Mouse (Mus musculus) brain, embryonic 14.5 days (tissue): Measurements from ENCODE around the gene Tbxa2r. TPM values are rescaled to one million over a fixed set of nuclear protein-coding genes. Genes with fewer than 3 reads are reported as not detected.
A peak's percentile ranks its signal among the peaks of the same experiment; 100 is the strongest.

ENCODE experiments used
- DNase-seq: peaks from one replicate; pipeline ENCODE4 v3.0.0-alpha.2; 2011; ENCODE audit warnings: low read depth
- CTCF ChIP-seq: fragments of 200-500 bp; IDR thresholded peaks from 2 replicates; pipeline ENCODE4 v1.5.1; 2012; ENCODE audit warnings: inconsistent platforms, mild to moderate bottlenecking, moderate library complexity, borderline replicate concordance; ENCODE audit not compliant: insufficient read depth, insufficient read length; ENCODE audit errors: extremely low read depth
- POLR2A ChIP-seq: fragments of 200-500 bp; IDR thresholded peaks from 2 replicates; pipeline ENCODE4 v1.6.1; 2012; ENCODE audit warnings: mild to moderate bottlenecking, inconsistent platforms, borderline replicate concordance; ENCODE audit not compliant: poor library complexity, insufficient read depth, insufficient read length, severe bottlenecking; ENCODE audit errors: extremely low read depth
- polyA plus RNA-seq: library from polyadenylated mRNA; depleted of rRNA; stranded (reverse); fragments of >200 nt; gene quantifications from 2 replicates; pipeline ENCODE4 v1.2.3, GENCODE M21; 2012

Tbxa2r gene
- polyA plus RNA-seq, 1 experiment = 5.3 TPM

DNA sequence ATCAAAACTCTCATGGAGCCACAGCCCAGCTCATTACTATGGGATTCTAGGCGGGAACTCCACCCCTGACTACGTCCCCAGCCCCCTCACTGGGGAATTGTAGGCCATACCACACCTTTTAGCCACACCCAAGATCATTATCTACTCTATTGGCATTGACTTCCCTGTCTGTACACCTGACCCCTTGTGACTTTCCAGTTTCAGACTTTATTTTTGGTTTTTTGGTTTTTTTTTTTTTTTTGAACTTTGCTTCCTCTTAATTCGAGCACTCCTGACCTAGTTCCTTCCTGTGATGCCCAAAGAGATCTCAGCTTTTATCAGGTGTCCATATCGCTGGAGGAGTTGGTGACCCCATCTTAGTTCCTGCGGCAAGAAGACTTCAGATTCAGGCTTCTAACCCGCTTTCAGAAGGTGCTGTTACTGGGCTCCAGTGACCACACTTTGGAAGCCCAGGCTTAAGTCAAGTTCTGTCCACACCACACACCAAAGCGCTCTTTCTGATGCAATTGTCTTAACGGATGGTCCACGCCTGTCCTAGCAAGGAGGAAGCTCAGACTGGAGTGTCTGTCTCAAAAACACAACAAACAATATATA is 36.9 kb upstream of the Tbxa2r start, which contains the start of gene Tjp3:
Gene Tjp3, minus strand, starts transcription at position 71 of the 594 bp plus-strand sequence.
- DNase-seq = no peak
- TF ChIP-seq CTCF (no peak), POLR2A (no peak)

DNA sequence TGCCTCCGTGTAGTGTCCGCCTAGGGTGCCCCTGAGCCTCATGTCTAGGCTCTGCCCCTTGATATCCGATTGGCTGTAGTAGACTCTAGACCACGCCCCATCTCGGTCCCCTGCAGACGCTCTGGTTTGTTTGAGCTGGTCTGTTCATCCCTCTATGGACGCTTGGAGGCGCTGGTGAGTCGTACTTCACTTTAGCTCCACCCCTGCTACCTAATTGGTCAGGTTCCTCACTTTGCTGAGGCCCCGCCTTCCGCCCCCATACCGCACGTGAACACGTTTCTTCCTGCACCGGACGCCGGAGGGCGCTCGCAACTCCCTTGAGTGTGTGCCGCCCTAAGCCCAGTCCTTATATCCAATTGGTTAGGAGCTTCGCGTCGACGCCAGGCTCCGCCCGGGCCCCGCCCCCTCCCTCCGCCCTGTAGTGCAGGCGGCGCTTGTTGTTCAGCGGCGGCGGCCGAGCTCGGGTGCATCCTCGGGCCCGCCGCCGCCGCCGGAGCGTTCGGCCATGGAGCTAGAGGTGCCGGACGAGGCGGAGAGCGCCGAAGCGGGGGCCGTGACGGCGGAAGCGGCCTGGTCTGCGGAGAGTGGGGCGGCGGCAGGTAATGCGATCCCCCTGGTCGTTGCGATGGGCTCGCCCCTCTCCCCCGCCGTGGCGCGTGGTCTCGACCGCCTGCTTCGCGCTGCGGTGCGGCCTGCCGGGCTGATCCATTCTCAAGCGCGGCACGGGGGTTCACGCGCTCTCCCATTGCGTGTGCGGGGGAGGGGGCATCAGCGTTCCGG is 35.8 kb upstream of the Tbxa2r start, which contains the start of gene Pip5k1c:
Gene Pip5k1c, plus strand, starts transcription at position 410 of the 780 bp plus-strand sequence.
- TF ChIP-seq CTCF (peak; percentile 83), POLR2A (peak; percentile 98)

DNA sequence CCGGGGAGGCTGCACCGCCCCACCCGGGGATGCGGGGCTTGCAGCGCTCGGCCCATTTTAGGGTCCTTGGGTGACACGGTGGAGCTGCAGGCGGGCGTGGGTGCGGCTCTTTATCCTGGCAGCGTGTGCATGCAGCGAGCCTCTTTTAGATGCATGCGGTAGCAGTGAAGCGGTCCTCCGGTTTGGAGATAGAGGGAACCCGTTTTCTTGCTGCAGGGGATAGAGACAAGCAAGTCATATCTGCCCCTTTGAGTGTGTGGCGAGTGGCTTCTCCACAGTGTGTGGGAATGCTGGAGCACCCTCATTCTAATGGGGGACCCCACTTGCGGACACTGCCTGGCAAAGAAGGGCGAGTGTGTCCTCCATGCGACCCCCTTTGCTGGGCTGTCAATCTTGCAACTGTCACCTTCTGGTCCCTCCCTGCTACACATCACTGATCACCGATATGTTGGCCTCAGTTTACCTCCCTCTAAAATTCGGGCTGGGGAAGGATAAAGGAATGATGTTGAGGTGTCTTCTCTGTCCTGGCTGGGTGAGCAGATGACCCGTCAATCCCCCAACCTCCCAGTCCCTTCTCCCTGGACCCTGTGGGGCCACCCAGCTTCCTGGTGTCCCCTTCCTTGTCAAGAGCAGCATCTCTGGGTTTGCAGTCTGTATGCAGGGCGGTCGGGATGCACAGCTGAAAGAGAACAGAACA is 35.0 kb upstream of the Tbxa2r start:
- no peak for DNase-seq
- TF ChIP-seq POLR2A (no peak), CTCF (no peak)

More for the DNA sequence above, 35.8 kb upstream of the Tbxa2r start, which contains the start of gene Pip5k1c:
- DNase-seq = peak; percentile 100

DNA sequence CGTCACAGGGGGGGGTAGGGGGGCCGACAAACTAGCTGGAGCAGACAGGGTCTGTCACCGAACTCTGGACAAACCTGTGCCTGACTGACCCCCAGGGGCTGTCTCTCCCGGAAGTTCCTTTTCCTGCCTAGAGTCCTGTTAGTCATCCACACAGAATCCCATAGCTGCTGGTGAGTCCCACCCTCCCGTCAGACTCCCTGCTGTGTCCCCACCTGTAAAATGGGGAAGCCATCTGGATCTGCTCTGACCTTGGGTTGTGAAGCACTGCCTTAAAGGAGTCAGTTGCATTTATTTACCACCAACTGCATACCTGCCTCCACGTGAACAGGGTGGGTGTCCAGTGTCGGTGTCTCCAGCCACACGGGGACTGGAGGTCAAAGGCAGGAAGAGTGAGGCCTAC is 34.1 kb upstream of the Tbxa2r start:
- DNase-seq = no peak
- TF ChIP-seq CTCF (no peak), POLR2A (no peak)

DNA sequence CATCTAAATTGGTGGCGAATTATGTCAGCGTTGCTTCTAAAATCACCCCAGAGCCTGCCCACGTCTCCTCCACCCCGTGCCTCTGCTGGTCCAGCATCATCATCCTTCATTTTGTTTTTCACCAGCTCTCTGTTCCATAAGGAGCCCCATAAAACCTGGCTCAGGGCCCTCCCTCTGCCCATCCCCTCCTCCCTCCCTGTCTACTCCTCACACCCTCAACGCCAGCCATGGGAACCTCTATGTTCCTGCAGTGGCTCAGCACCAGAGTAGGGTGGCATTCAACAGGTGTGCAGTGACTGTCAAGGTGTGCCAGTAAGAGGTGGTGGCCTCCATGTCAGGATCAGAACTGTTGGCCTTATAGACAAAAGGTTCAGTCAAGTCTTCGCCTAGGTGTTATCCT is 33.3 kb upstream of the Tbxa2r start:
- no peak for DNase-seq
- TF ChIP-seq POLR2A (no peak), CTCF (no peak)

DNA sequence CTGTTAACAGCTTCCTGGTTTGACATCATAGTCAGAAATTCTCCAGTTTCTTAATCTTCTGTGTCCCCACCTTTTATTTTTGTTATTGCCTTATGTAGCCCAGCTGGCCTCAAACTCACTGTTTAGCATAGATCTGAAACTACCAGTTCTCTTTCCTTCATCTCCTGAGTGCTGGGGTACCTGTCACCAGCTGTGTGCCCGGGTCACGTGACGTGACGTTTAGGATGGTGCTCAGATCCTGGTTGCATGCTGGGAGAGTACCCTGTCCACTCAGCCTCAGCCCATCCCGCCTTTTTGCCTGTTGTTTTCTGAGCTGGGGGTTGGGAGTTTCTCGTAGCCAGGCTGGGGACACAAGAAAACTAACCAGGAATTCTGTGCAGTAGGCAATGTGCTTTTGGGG is 31.3 kb upstream of the Tbxa2r start:
- DNase-seq = no peak
- no peak for TF ChIP-seq POLR2A
- TF ChIP-seq CTCF = no peak

DNA sequence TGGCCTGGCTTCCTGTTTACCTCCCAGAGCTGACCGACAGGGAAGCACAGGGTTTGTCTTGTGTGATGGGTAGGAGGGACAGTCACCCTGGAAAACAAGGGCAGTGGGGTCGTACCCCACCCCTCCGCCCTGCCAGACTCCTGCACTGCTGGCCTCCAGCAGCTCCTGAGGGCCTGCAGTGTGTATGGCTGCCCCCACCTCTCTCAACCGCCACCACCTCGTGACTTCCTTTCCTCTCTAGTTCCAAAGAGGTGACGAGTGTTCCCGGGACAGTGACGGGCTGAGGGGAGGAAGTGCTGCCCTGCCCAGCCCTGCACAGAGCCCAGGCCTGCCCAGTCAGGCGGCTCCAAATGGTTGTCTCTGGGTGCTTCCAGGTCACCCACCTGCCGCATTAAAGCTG is 30.7 kb upstream of the Tbxa2r start:
- DNase-seq = no peak
- TF ChIP-seq CTCF (no peak), POLR2A (no peak)

DNA sequence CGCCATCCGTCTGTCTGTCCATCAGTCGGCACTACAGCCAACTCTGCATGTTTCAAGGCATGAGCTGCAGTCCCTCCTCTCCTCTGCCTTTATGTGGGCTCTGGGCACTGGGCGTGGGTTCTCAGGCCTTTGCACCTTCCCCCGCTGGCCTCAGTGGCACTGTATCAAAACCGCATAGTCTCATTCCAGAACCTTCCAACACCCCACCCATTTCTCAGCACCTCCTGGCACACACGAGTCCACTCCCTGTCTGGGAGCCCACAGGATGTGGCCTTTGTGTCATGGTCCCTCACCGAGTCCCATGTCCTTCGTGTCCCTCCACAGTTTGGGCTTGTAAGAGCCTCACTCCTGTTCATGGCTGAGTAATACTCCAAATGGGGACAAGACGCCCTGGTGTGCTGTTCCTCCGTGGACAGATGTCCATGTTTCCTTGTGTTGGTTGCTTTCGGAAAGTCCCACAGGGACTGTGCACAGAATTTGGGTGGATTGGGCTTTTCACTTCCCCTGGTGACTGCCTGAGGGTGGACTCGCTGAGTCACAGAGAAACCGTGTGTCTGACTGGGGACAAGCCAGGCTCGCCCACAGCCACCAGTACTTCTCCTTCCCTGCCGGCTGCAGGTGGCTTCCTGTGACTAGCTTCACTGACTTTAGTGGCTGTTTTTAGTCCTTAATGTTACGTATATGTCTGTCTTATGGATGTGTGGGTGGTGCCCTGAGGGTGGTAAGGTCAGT is 30.0 kb upstream of the Tbxa2r start:
- no peak for DNase-seq
- TF ChIP-seq CTCF = no peak
- TF ChIP-seq POLR2A = no peak

DNA sequence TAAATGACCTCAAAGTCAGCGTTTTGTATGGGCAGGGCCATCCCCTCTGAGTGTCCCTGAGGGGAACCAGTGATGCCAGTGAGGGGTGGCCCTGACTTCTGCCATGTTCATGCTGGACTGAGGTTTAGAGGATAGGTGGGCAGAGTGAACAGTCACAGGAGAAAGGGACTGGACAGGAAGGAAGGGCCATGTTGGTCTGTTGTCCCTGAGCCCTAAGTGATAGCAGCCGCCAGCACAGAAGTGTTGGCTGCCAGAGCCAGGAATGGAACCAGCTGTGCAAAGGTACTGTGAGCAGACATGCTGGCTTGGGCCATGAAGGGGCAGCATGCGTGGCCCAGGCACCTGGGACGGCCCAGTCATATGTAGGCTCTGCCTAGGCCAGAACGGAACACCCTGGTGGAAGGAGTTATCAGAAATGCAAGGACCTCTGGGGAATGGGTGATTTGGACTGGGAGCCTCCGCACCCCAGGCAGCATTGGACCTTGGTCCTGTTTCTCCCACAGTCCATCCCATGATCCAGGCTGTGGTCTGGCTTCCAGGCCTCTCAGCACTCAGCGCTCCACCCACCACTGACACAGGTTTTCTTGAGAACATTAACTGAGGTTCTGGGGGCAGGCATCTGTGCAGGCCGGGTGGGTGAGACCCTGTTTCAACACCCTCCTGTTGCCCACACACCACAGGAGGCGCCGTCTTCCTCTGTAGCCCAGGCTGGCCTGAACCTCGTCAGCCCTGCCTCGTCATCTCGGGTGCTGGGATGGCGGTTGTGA is 28.8 kb upstream of the Tbxa2r start:
- DNase-seq = no peak
- TF ChIP-seq POLR2A (no peak), CTCF (no peak)

DNA sequence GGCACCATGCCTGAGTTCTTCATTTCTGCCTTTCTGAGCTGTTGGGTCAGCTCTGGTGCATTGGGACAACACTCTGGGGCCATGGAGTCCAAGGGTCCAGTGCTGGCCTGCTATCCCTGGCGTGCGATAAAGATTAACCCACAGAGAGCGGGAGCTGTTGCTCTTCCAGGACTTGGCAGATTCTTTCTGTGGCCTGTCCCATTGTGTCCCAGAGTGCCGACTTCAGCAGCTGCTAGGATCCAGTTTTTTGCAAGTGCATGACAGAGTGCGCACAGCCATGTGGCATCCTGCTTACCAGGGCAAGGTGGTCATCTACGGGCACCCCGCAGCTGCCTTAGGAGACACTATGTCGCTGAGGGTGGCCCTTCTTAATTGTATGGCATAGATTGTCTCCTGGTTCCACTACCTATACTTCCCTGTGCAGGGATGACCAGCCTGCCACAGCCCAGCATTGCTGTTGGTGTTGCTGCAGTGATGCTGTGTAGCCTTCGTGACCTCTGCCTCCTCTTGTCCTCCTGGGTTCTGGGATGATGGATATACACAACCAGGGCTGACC is 28.1 kb upstream of the Tbxa2r start:
- no peak for DNase-seq

DNA sequence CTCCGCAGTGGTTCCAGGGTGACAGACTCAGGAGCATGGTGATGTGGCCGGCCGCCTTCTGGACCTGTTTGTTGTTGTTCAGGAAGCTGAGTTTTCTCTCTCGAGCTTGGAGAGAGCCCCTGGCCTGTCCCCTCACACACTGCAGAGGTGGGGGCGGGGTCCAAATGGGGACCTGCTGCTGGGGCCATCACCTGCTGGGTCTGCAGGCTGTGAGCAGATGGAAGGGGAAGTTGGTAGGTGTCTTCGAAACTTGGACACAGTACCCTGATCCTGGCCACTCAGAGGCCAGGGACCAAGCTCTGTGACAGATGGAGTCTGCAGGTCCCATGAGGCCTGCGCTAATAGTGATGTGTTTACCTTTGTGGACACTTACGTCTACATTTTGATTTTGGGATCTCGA is 27.2 kb upstream of the Tbxa2r start:
- no peak for TF ChIP-seq POLR2A
- no peak for TF ChIP-seq CTCF
- no peak for DNase-seq

More for the DNA sequence above, 28.1 kb upstream of the Tbxa2r start:
- TF ChIP-seq CTCF (no peak), POLR2A (no peak)

DNA sequence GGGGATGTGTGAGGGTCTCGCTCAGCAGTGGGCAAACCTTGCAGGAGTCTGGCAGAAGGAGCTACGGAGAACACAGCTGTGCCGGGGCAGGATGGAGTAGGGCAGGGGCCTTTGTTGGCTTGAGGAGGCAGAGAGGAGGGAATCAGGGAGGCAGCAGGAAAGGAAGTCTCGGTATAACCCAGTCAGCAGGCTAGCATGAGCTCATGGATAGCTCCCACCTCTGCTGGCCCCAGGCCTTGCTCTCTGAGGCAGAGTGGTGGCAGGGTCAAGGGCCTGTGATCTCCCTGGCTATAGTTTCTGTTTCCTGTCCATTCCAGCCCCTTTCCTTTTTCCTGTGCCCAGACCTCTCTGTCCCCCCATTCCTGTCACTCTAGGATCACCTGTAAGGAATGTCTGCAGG is 26.2 kb upstream of the Tbxa2r start:
- no peak for DNase-seq
- no peak for TF ChIP-seq CTCF
- TF ChIP-seq POLR2A = no peak
